Mouse (Mus musculus): ENCODE data around the gene Lsm4.

DNA sequence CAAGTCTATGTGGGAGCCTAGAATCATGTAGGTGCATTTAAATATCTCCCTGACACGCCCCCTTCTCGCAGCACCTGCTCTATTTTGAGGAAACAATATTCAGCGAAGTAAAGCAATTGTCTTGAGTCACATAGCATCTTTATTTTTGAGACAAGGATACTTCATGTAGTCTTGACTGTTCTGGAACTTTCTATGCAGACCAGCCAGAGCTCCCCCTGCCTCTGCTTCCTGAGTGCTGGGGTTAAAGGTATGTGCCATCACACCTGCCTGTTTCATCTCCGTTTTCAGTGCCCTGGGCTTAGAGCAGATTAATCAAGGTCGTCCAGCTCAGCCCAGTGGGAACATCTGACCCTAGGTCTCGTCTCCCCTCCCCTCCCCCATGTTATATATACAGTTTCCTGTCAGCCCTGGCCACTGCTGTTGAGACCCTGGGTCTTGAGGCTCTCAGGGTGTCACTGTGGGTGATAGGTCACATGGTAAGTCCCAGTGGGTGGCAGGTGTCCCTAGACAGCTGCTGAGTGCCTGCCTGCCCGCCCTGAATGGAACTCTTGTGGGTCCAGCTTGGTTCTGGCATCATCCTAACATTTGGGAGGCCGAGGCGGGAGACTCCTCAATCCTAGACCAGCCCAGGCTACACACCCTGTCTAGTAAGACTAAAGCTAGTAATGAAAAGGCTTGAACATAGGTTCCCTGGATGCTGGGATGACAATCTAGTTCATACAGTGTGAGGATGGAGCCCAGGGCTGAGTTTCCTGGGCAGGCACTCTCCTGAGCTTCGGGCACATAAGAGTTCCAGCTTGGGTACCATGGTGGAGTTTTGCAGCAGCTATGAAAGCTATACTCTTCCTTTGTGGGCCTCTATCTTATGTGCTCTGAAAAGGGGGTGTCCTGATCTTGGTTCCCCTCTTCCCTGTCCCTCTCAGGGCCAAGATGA, 28.3 kb downstream of the Lsm4 start:
- TF ChIP-seq CTCF (IDR thresholded peaks at IDR 0.05; ENCODE audit: low read depth) = no peak
- no peak for TF ChIP-seq EP300 (IDR thresholded peaks at IDR 0.05; ENCODE audit: low read depth)
